Mouse (Mus musculus): ENCODE results near the gene Cacna2d1. TPM values are rescaled to one million over a fixed set of nuclear protein-coding genes. Genes with fewer than 3 reads are reported as not detected.

The Cacna2d1 gene
- polyA plus RNA-seq, 2 experiments, result 0.20 to 0.22 TPM

GRCm38 (mm10) chr5:15928506-15928905 lies 6.0 kb upstream of the Cacna2d1 start:
- TF ChIP-seq EP300 (IDR thresholded peaks at IDR 0.05; ENCODE audit: low read depth) (no peak), CTCF (IDR thresholded peaks at IDR 0.05; ENCODE audit: low read depth) (no peak)
- 58% methylated on average over 6 of the region's 6 CpGs for WGBS (ENCODE audit: insufficient replicate concordance)
- Histone ChIP-seq H3K4me1 (replicated peaks; ENCODE audit: control insufficient read depth in 2 of 2, insufficient read depth in 2 of 2, low read length in 1 of 2) (no peaks in the 10 kb centered on the region), H3K4me2 (ENCODE audit: low read depth) (no peak overlapping the region), H3K9me3 (ENCODE audit: control insufficient read depth, low read length) (no peaks in the 10 kb centered on the region), H3K27me3 (ENCODE audit: control insufficient read depth, insufficient read depth, low read length) (peaks cover 6% of the 10 kb centered on the region), H3K4me3 (ENCODE audit: insufficient read depth in 1 of 2, low read depth in 2 of 2, low read length in 2 of 2) (no peak overlapping the region), H3K36me3 (replicated peaks; ENCODE audit: control insufficient read depth, insufficient read depth, low read depth) (no peaks in the 10 kb centered on the region), H3K27ac (no peak overlapping the region), H3K9ac (replicated peaks) (no peak overlapping the region)
- DNase-seq (ENCODE audit: low read depth in 3 of 3, low spot score in 3 of 3), result no peak
- no peak for ATAC-seq (ENCODE audit: insufficient read depth)

- H3K36me3 ChIP-seq (replicated peaks; ENCODE audit: control insufficient read depth, insufficient read depth, low read depth), result no peaks in the 10 kb centered on the region
- TF ChIP-seq EP300 (IDR thresholded peaks at IDR 0.05; ENCODE audit: low read depth) (no peak), CTCF (IDR thresholded peaks at IDR 0.05; ENCODE audit: low read depth) (no peak)
- ATAC-seq (ENCODE audit: insufficient read depth) (no peak), DNase-seq (ENCODE audit: low read depth in 3 of 3, low spot score in 3 of 3) (no peak)
- H3K4me1 ChIP-seq (replicated peaks; ENCODE audit: control insufficient read depth in 2 of 2, insufficient read depth in 2 of 2, low read length in 1 of 2), result no peaks in the 10 kb centered on the region
- H3K27ac ChIP-seq, result no peak overlapping the region
- no peak overlapping the region for H3K9ac ChIP-seq (replicated peaks)
- H3K9me3 ChIP-seq (ENCODE audit: control insufficient read depth, low read length), result no peaks in the 10 kb centered on the region
- no peak overlapping the region for H3K4me3 ChIP-seq (ENCODE audit: insufficient read depth in 1 of 2, low read depth in 2 of 2, low read length in 2 of 2)
- H3K4me2 ChIP-seq (ENCODE audit: low read depth), result no peak overlapping the region
- peaks cover 38% of the 10 kb centered on the region for H3K27me3 ChIP-seq (ENCODE audit: control insufficient read depth, insufficient read depth, low read length)
- WGBS (ENCODE audit: insufficient replicate concordance), result 16% methylated on average over 6 of the region's 6 CpGs
Measured at GRCm38 (mm10) chr5:15933017-15933416, 1.5 kb upstream of the Cacna2d1 start.

- DNase-seq (ENCODE audit: low read depth in 3 of 3, low spot score in 3 of 3) (no peak), ATAC-seq (ENCODE audit: insufficient read depth) (no peak)
- Histone ChIP-seq H3K9ac (replicated peaks) (no peak overlapping the region), H3K27ac (no peak overlapping the region), H3K9me3 (ENCODE audit: control insufficient read depth, low read length) (no peaks in the 10 kb centered on the region), H3K4me2 (ENCODE audit: low read depth) (peak overlapping the region; percentile 49), H3K4me1 (replicated peaks; ENCODE audit: control insufficient read depth in 2 of 2, insufficient read depth in 2 of 2, low read length in 1 of 2) (no peaks in the 10 kb centered on the region), H3K4me3 (ENCODE audit: insufficient read depth in 1 of 2, low read depth in 2 of 2, low read length in 2 of 2) (peak overlapping the region; percentile 1 to 36; a peak in 2 of 4 replicates), H3K27me3 (ENCODE audit: control insufficient read depth, insufficient read depth, low read length) (peaks cover 38% of the 10 kb centered on the region), H3K36me3 (replicated peaks; ENCODE audit: control insufficient read depth, insufficient read depth, low read depth) (no peaks in the 10 kb centered on the region)
- TF ChIP-seq EP300 (IDR thresholded peaks at IDR 0.05; ENCODE audit: low read depth) (no peak), CTCF (IDR thresholded peaks at IDR 0.05; ENCODE audit: low read depth) (no peak)
- WGBS (ENCODE audit: insufficient replicate concordance), result 9% methylated on average over 17 of the region's 17 CpGs
Measured at GRCm38 (mm10) chr5:15933581-15934375, 713 bp upstream of the Cacna2d1 start.

- DNase-seq (ENCODE audit: low read depth in 3 of 3, low spot score in 3 of 3), result no peak
- H3K4me1 ChIP-seq (replicated peaks; ENCODE audit: control insufficient read depth in 2 of 2, insufficient read depth in 2 of 2, low read length in 1 of 2), result no peaks in the 10 kb centered on the region
- peak overlapping the region; percentile 30 to 36; a peak in 3 of 4 replicates for H3K4me3 ChIP-seq (ENCODE audit: insufficient read depth in 1 of 2, low read depth in 2 of 2, low read length in 2 of 2)
- 3% methylated on average over 26 of the region's 27 CpGs for WGBS (ENCODE audit: insufficient replicate concordance)
- H3K36me3 ChIP-seq (replicated peaks; ENCODE audit: control insufficient read depth, insufficient read depth, low read depth), result no peaks in the 10 kb centered on the region
- no peak for ATAC-seq (ENCODE audit: insufficient read depth)
- H3K27ac ChIP-seq, result no peak overlapping the region
- H3K27me3 ChIP-seq (ENCODE audit: control insufficient read depth, insufficient read depth, low read length), result peaks cover 38% of the 10 kb centered on the region
- TF ChIP-seq EP300 (IDR thresholded peaks at IDR 0.05; ENCODE audit: low read depth) (no peak), CTCF (IDR thresholded peaks at IDR 0.05; ENCODE audit: low read depth) (no peak)
- no peaks in the 10 kb centered on the region for H3K9me3 ChIP-seq (ENCODE audit: control insufficient read depth, low read length)
- peak overlapping the region; percentile 49 for H3K4me2 ChIP-seq (ENCODE audit: low read depth)
- no peak overlapping the region for H3K9ac ChIP-seq (replicated peaks)
Measured at GRCm38 (mm10) chr5:15935234-15935728, 790 bp downstream of the Cacna2d1 start.

GRCm38 (mm10) chr5:15935831-15936710 lies 1.6 kb downstream of the Cacna2d1 start:
- Histone ChIP-seq H3K9ac (replicated peaks) (no peak overlapping the region), H3K9me3 (ENCODE audit: control insufficient read depth, low read length) (no peaks in the 10 kb centered on the region), H3K27me3 (ENCODE audit: control insufficient read depth, insufficient read depth, low read length) (peaks cover 38% of the 10 kb centered on the region), H3K4me2 (ENCODE audit: low read depth) (no peak overlapping the region), H3K27ac (no peak overlapping the region), H3K4me1 (replicated peaks; ENCODE audit: control insufficient read depth in 2 of 2, insufficient read depth in 2 of 2, low read length in 1 of 2) (no peaks in the 10 kb centered on the region), H3K36me3 (replicated peaks; ENCODE audit: control insufficient read depth, insufficient read depth, low read depth) (no peaks in the 10 kb centered on the region), H3K4me3 (ENCODE audit: insufficient read depth in 1 of 2, low read depth in 2 of 2, low read length in 2 of 2) (no peak overlapping the region)
- DNase-seq (ENCODE audit: low read depth in 3 of 3, low spot score in 3 of 3) (no peak), ATAC-seq (ENCODE audit: insufficient read depth) (no peak)
- TF ChIP-seq CTCF (IDR thresholded peaks at IDR 0.05; ENCODE audit: low read depth) (no peak), EP300 (IDR thresholded peaks at IDR 0.05; ENCODE audit: low read depth) (no peak)
- 25% methylated on average over 14 of the region's 14 CpGs for whole genome bisulfite sequencing (ENCODE audit: insufficient replicate concordance)

Data from liver, embryonic 14.5 days (tissue).